Mouse (Mus musculus) R1 (cell line): Measurements from ENCODE around the gene Smlr1.
A peak's percentile ranks its signal among the peaks of the same experiment; 100 is the strongest.

ENCODE experiments used
- DNase-seq: peaks from one replicate; pipeline ENCODE4 v3.0.0-alpha.2; 2018; ENCODE audit warnings: low read depth, low spot score

Gene Smlr1

GRCm38 (mm10) chr10:25499323-25500071 lies 36.6 kb downstream of the Smlr1 start:
- peak; percentile 45 for DNase-seq

- DNase-seq = peak; percentile 50
Measured at GRCm38 (mm10) chr10:25488456-25488855, 47.6 kb downstream of the Smlr1 start.

- peak; percentile 21 for DNase-seq
Measured at GRCm38 (mm10) chr10:25482791-25483190, 53.3 kb downstream of the Smlr1 start.

- DNase-seq = no peak
Measured at GRCm38 (mm10) chr10:25479716-25480115, 56.4 kb downstream of the Smlr1 start.
